Mouse (Mus musculus) intestine, embryonic 15.5 days (tissue): ENCODE measurements around the gene Tuba1c. TPM values are rescaled to one million over a fixed set of nuclear protein-coding genes. Genes with fewer than 3 reads are reported as not detected.

ENCODE experiments used
- ATAC-seq: fragments of 200-750 bp; cut with Nextera tagmentation; 2 replicates; pipeline ENCODE4 v1.8.0; 2017; ENCODE audit warnings: moderate TSS enrichment, moderate library complexity
- H3K27ac ChIP-seq: fragments of 300-500 bp; sonication (generic); 2 replicates; pipeline ENCODE4 v1.5.1; 2015; ENCODE audit warnings: mild to moderate bottlenecking, inconsistent platforms
- H3K27me3 ChIP-seq: fragments of 300-500 bp; sonication (generic); replicated peaks from 2 replicates; pipeline ENCODE4 v1.6.1; 2015; ENCODE audit warnings: inconsistent platforms
- H3K36me3 ChIP-seq: fragments of 300-500 bp; sonication (generic); 2 replicates; pipeline ENCODE4 v1.6.1; 2015; ENCODE audit warnings: inconsistent platforms
- H3K4me1 ChIP-seq: fragments of 300-500 bp; sonication (generic); replicated peaks from 2 replicates; pipeline ENCODE4 v1.6.1; 2015; ENCODE audit warnings: inconsistent platforms
- H3K4me2 ChIP-seq: fragments of 300-500 bp; sonication (generic); replicated peaks from 2 replicates; pipeline ENCODE4 v1.6.1; 2015; ENCODE audit warnings: mild to moderate bottlenecking, inconsistent platforms
- H3K4me3 ChIP-seq: fragments of 300-500 bp; sonication (generic); replicated peaks from 2 replicates; pipeline ENCODE4 v1.5.1; 2015; ENCODE audit warnings: inconsistent platforms
- H3K9ac ChIP-seq: fragments of 300-500 bp; sonication (generic); 2 replicates; pipeline ENCODE4 v1.6.1; 2015; ENCODE audit warnings: inconsistent platforms
- H3K9me3 ChIP-seq: fragments of 300-500 bp; sonication (generic); 2 replicates; pipeline ENCODE4 v1.6.1; 2016; ENCODE audit warnings: inconsistent platforms
- WGBS: fragments of 180-500 bp; shearing (Covaris S2); methylation state at CpG from one replicate; pipeline ENCODE4 v1.1.7; 2015; 5-methylcytosine and 5-hydroxymethylcytosine counted together
- polyA plus RNA-seq: library from polyadenylated mRNA; unstranded; fragments of >200 nt; fragmentation: Nextera tagmentation; extraction: Ambion mirVana; gene quantifications from 2 replicates; pipeline ENCODE4 v1.2.1, GENCODE M21; 2015

Tuba1c gene
- polyA plus RNA-seq, 1 experiment from 2014 or later: 253 TPM

- Histone ChIP-seq H3K4me2 (no peak overlapping the region), H3K27me3 (no peaks in the 10 kb centered on the region), H3K27ac (no peak overlapping the region), H3K4me1 (peaks cover 16% of the 10 kb centered on the region), H3K4me3 (no peak overlapping the region), H3K9ac (no peak overlapping the region), H3K36me3 (no peaks in the 10 kb centered on the region), H3K9me3 (no peaks in the 10 kb centered on the region)
- ATAC-seq: no peak
- WGBS: 40% methylated on average over 12 of the region's 12 CpGs
Observed at GRCm38 (mm10) chr15:98989701-98990430, 39.8 kb upstream of the Tuba1c start.

GRCm38 (mm10) chr15:98990669-98991539 is 38.8 kb upstream of the Tuba1c start:
- H3K27ac ChIP-seq: peak overlapping the region; percentile 27
- H3K9ac ChIP-seq: peak overlapping the region; percentile 31
- ATAC-seq: no peak
- WGBS: 46% methylated on average over 15 of the region's 15 CpGs
- H3K4me3 ChIP-seq: no peak overlapping the region
- H3K36me3 ChIP-seq: no peaks in the 10 kb centered on the region
- no peaks in the 10 kb centered on the region for H3K9me3 ChIP-seq
- H3K4me1 ChIP-seq: peaks cover 16% of the 10 kb centered on the region
- no peaks in the 10 kb centered on the region for H3K27me3 ChIP-seq
- peak overlapping the region; percentile 20 for H3K4me2 ChIP-seq

GRCm38 (mm10) chr15:98991540-98992050 is 38.1 kb upstream of the Tuba1c start:
- no peaks in the 10 kb centered on the region for H3K9me3 ChIP-seq
- no peaks in the 10 kb centered on the region for H3K27me3 ChIP-seq
- WGBS: 43% methylated on average over 9 of the region's 9 CpGs
- H3K4me1 ChIP-seq: peaks cover 16% of the 10 kb centered on the region
- no peaks in the 10 kb centered on the region for H3K36me3 ChIP-seq
- peak overlapping the region; percentile 31 for H3K9ac ChIP-seq
- H3K4me3 ChIP-seq: no peak overlapping the region
- ATAC-seq: no peak
- H3K27ac ChIP-seq: no peak overlapping the region
- peak overlapping the region; percentile 20; the same call in 1 of the 2 replicates for H3K4me2 ChIP-seq

GRCm38 (mm10) chr15:98992086-98992912 is 37.4 kb upstream of the Tuba1c start:
- H3K4me1 ChIP-seq: peaks cover 16% of the 10 kb centered on the region
- no peaks in the 10 kb centered on the region for H3K27me3 ChIP-seq
- H3K9ac ChIP-seq: peak overlapping the region; percentile 39
- H3K27ac ChIP-seq: peak overlapping the region; percentile 83; the same call in 1 of the 2 replicates
- no peaks in the 10 kb centered on the region for H3K36me3 ChIP-seq
- no peaks in the 10 kb centered on the region for H3K9me3 ChIP-seq
- WGBS: 32% methylated on average over 17 of the region's 17 CpGs
- peak overlapping the region; percentile 37 for H3K4me3 ChIP-seq
- peak overlapping the region; percentile 61 for H3K4me2 ChIP-seq
- peak; percentile 56 for ATAC-seq

- H3K9ac ChIP-seq: peak overlapping the region; percentile 41
- H3K36me3 ChIP-seq: no peaks in the 10 kb centered on the region
- H3K4me3 ChIP-seq: peak overlapping the region; percentile 37
- WGBS: 5% methylated on average over 35 of the region's 35 CpGs
- peak overlapping the region; percentile 83 for H3K27ac ChIP-seq
- no peaks in the 10 kb centered on the region for H3K9me3 ChIP-seq
- peak; percentile 95 for ATAC-seq
- H3K27me3 ChIP-seq: no peaks in the 10 kb centered on the region
- peak overlapping the region; percentile 61 for H3K4me2 ChIP-seq
- H3K4me1 ChIP-seq: peaks cover 16% of the 10 kb centered on the region
Observed at GRCm38 (mm10) chr15:98993093-98993793, 36.4 kb upstream of the Tuba1c start.

- H3K4me3 ChIP-seq: no peak overlapping the region
- no peak overlapping the region for H3K27ac ChIP-seq
- no peak overlapping the region for H3K9ac ChIP-seq
- no peaks in the 10 kb centered on the region for H3K27me3 ChIP-seq
- no peak for ATAC-seq
- 3% methylated on average over 11 of the region's 11 CpGs for WGBS
- peak overlapping the region; percentile 61; the same call in 1 of the 2 replicates for H3K4me2 ChIP-seq
- H3K36me3 ChIP-seq: no peaks in the 10 kb centered on the region
- H3K9me3 ChIP-seq: no peaks in the 10 kb centered on the region
- peaks cover 20% of the 10 kb centered on the region for H3K4me1 ChIP-seq
Observed at GRCm38 (mm10) chr15:98993865-98994264, 35.8 kb upstream of the Tuba1c start.

- H3K9me3 ChIP-seq: no peaks in the 10 kb centered on the region
- 86% methylated on average over 9 of the region's 9 CpGs for WGBS
Observed at GRCm38 (mm10) chr15:98994957-98995520, 34.7 kb upstream of the Tuba1c start.

GRCm38 (mm10) chr15:98996840-98997239 is 32.9 kb upstream of the Tuba1c start:
- Histone ChIP-seq H3K4me1 (peaks cover 22% of the 10 kb centered on the region), H3K9me3 (no peaks in the 10 kb centered on the region), H3K4me3 (no peak overlapping the region), H3K27ac (no peak overlapping the region), H3K27me3 (no peaks in the 10 kb centered on the region), H3K9ac (no peak overlapping the region), H3K4me2 (no peak overlapping the region), H3K36me3 (no peaks in the 10 kb centered on the region)
- 83% methylated on average over 7 of the region's 7 CpGs for WGBS
- ATAC-seq: no peak

More at GRCm38 (mm10) chr15:98994957-98995520, 34.7 kb upstream of the Tuba1c start:
- H3K27ac ChIP-seq: no peak overlapping the region
- no peak for ATAC-seq
- H3K4me1 ChIP-seq: peaks cover 20% of the 10 kb centered on the region
- no peak overlapping the region for H3K4me3 ChIP-seq
- no peak overlapping the region for H3K4me2 ChIP-seq
- H3K9ac ChIP-seq: no peak overlapping the region
- H3K36me3 ChIP-seq: no peaks in the 10 kb centered on the region
- no peaks in the 10 kb centered on the region for H3K27me3 ChIP-seq

- H3K4me3 ChIP-seq: no peak overlapping the region
- WGBS: 36% methylated on average over 13 of the region's 13 CpGs
- H3K27ac ChIP-seq: peak overlapping the region; percentile 40; the same call in 1 of the 2 replicates
- no peaks in the 10 kb centered on the region for H3K36me3 ChIP-seq
- H3K9ac ChIP-seq: no peak overlapping the region
- peak; percentile 72 for ATAC-seq
- no peaks in the 10 kb centered on the region for H3K9me3 ChIP-seq
- H3K27me3 ChIP-seq: no peaks in the 10 kb centered on the region
- H3K4me2 ChIP-seq: no peak overlapping the region
- peaks cover 19% of the 10 kb centered on the region for H3K4me1 ChIP-seq
Observed at GRCm38 (mm10) chr15:98997938-98998774, 31.5 kb upstream of the Tuba1c start.

GRCm38 (mm10) chr15:98998775-98999157 is 30.9 kb upstream of the Tuba1c start:
- Histone ChIP-seq H3K27me3 (no peaks in the 10 kb centered on the region), H3K4me1 (peaks cover 19% of the 10 kb centered on the region), H3K4me2 (no peak overlapping the region), H3K9ac (no peak overlapping the region), H3K4me3 (no peak overlapping the region), H3K27ac (no peak overlapping the region; the same call in 1 of the 2 replicates), H3K36me3 (no peaks in the 10 kb centered on the region), H3K9me3 (no peaks in the 10 kb centered on the region)
- 43% methylated on average over 6 of the region's 6 CpGs for WGBS
- ATAC-seq: no peak
